In the genomic region with DNA sequence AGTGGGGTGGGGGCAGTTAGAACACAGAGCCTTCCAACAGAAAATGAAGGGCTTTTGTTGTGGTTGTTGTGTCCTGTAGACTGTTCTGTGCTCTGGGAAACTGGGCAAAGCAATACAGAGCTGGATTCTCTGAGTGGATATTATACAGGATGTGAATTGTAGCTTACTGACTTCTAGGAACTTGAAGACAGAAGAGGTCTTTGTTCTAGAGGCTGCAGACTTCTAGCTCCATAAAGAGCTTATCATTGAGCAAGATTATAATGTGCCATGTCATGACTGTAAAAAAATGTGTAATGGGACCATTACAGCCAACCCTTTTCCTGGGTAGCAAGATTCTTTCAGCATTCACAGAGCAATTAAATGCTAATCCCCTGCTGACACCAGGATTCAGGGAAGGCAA, we compare ENCODE assay signal across 9 mouse cellular contexts. TPM values are rescaled to one million over a fixed set of nuclear protein-coding genes. Genes with fewer than 3 reads are reported as not detected.
DNase-seq lines count a peak whose midpoint lies in the region; ATAC-seq lines count a peak whose summit lies in the region.
"Had no signal": no experiment of that assay in that cellular context is flagged by ENCODE, and none has a peak within 500 bp of the region (broad histone marks: within the 10 kb centered on the region; RNA-seq: fewer than 3 reads in every experiment).

No protein-coding gene starts in this region.

- 0 out of 2 replicates have a peak overlapping the region, but pooled peaks have one; percentile 10 for H3K27ac ChIP-seq in forebrain, embryonic 16.5 days (ENCODE audit: low read length)
- H3K27ac ChIP-seq in forebrain, embryonic 14.5 days (ENCODE audit: low read depth, low read length): no peak overlapping the region
- peak overlapping the region; percentile 58 for H3K27ac ChIP-seq in intestine, embryonic 14.5 days (ENCODE audit: low read depth)
- no peak overlapping the region for H3K27ac ChIP-seq in neural tube, embryonic 14.5 days (ENCODE audit: low read depth, low read length)

- peaks cover 49% of the 10 kb centered on the region for H3K4me1 ChIP-seq in forebrain, embryonic 16.5 days (replicated peaks; ENCODE audit: control insufficient read depth, insufficient read depth, low read length)
- peaks cover 17% of the 10 kb centered on the region for H3K4me1 ChIP-seq in forebrain, embryonic 14.5 days (ENCODE audit: control insufficient read depth, insufficient read depth, low read length)
- peaks cover 85% of the 10 kb centered on the region for H3K4me1 ChIP-seq in megakaryocyte, embryonic 14.5 days
- peaks cover 20% of the 10 kb centered on the region for H3K4me1 ChIP-seq in intestine, embryonic 14.5 days (replicated peaks; ENCODE audit: control insufficient read depth, insufficient read depth, low read length)
- H3K4me1 ChIP-seq in neural tube, embryonic 14.5 days (ENCODE audit: control insufficient read depth, insufficient read depth, low read length): peaks cover 20% of the 10 kb centered on the region; the same call in 1 of the 2 replicates

- H3K9ac ChIP-seq in forebrain, embryonic 16.5 days (replicated peaks; ENCODE audit: low read depth, low read length): no peak overlapping the region
- H3K9ac ChIP-seq in forebrain, embryonic 14.5 days (ENCODE audit: low read length): no peak overlapping the region
- no peak overlapping the region for H3K9ac ChIP-seq in intestine, embryonic 14.5 days (ENCODE audit: low read length)
- H3K9ac ChIP-seq in neural tube, embryonic 14.5 days (replicated peaks; ENCODE audit: low read depth, low read length): no peak overlapping the region

- no peaks in the 10 kb centered on the region for H3K9me3 ChIP-seq in forebrain, embryonic 16.5 days (ENCODE audit: control insufficient read depth, low read length)
- no peaks in the 10 kb centered on the region for H3K9me3 ChIP-seq in forebrain, embryonic 14.5 days (replicated peaks; ENCODE audit: control insufficient read depth, low read length)
- H3K9me3 ChIP-seq in megakaryocyte, embryonic 14.5 days: no peaks in the 10 kb centered on the region
- no peaks in the 10 kb centered on the region for H3K9me3 ChIP-seq in intestine, embryonic 14.5 days (ENCODE audit: control insufficient read depth, low read length)
- H3K9me3 ChIP-seq in neural tube, embryonic 14.5 days (ENCODE audit: control insufficient read depth, low read length): no peaks in the 10 kb centered on the region

- no peaks in the 10 kb centered on the region for H3K27me3 ChIP-seq in forebrain, embryonic 16.5 days (replicated peaks; ENCODE audit: control insufficient read depth, insufficient read depth, low read length)
- no peaks in the 10 kb centered on the region for H3K27me3 ChIP-seq in forebrain, embryonic 14.5 days (replicated peaks; ENCODE audit: control insufficient read depth, insufficient read depth, low read length)
- no peaks in the 10 kb centered on the region for H3K27me3 ChIP-seq in megakaryocyte, embryonic 14.5 days (replicated peaks)
- no peaks in the 10 kb centered on the region for H3K27me3 ChIP-seq in intestine, embryonic 14.5 days (replicated peaks; ENCODE audit: control insufficient read depth, insufficient read depth, low read length)
- H3K27me3 ChIP-seq in neural tube, embryonic 14.5 days (ENCODE audit: control insufficient read depth, insufficient read depth, low read length): no peaks in the 10 kb centered on the region

- DNase-seq in forebrain, embryonic 14.5 days (ENCODE audit: low spot score): no peak
- DNase-seq in intestine, embryonic 14.5 days (ENCODE audit: low spot score): no peak
- no peak for DNase-seq in adrenal gland, postnatal 4 days (ENCODE audit: low spot score in 2 of 2)
- no peak for DNase-seq in kidney, adult 18-20 months
- DNase-seq: cerebellum, postnatal 10 days had no signal

- H3K4me3 ChIP-seq in forebrain, embryonic 16.5 days (replicated peaks; ENCODE audit: low read length): no peak overlapping the region
- H3K4me3 ChIP-seq in forebrain, embryonic 14.5 days (ENCODE audit: low read depth, low read length): no peak overlapping the region
- peak overlapping the region; percentile 78 for H3K4me3 ChIP-seq in megakaryocyte, embryonic 14.5 days (replicated peaks)
- H3K4me3 ChIP-seq in intestine, embryonic 14.5 days (ENCODE audit: low read depth, low read length): no peak overlapping the region
- H3K4me3 ChIP-seq in neural tube, embryonic 14.5 days (ENCODE audit: low read depth, low read length): no peak overlapping the region

- ATAC-seq in forebrain, embryonic 16.5 days: 0 out of 2 replicates have a peak, but pooled peaks have one; percentile 13
- ATAC-seq in forebrain, embryonic 14.5 days: no peak
- ATAC-seq in megakaryocyte, adult 5-6 weeks (ENCODE audit: poor library complexity, severe bottlenecking): no peak
- peak; percentile 86 for ATAC-seq in intestine, embryonic 14.5 days (replicated peaks; ENCODE audit: low FRiP score, low TSS enrichment, low read depth)
- ATAC-seq in neural tube, embryonic 14.5 days (ENCODE audit: low read depth): peak; percentile 51

- H3K4me2 ChIP-seq in forebrain, embryonic 16.5 days (ENCODE audit: low read length): no peak overlapping the region
- no peak overlapping the region for H3K4me2 ChIP-seq in forebrain, embryonic 14.5 days (ENCODE audit: low read length)
- H3K4me2 ChIP-seq in intestine, embryonic 14.5 days (ENCODE audit: low read length): no peak overlapping the region
- H3K4me2 ChIP-seq in neural tube, embryonic 14.5 days (ENCODE audit: low read depth, low read length): no peak overlapping the region

- no peaks in the 10 kb centered on the region; the same call in 1 of the 2 replicates for H3K36me3 ChIP-seq in forebrain, embryonic 16.5 days (ENCODE audit: control insufficient read depth, insufficient read depth)
- H3K36me3 ChIP-seq in forebrain, embryonic 14.5 days (ENCODE audit: control insufficient read depth, insufficient read depth, low read length): no peaks in the 10 kb centered on the region
- peaks cover 68% of the 10 kb centered on the region for H3K36me3 ChIP-seq in megakaryocyte, embryonic 14.5 days (replicated peaks; ENCODE audit: low read length)
- peaks cover 10% of the 10 kb centered on the region; the same call in 1 of the 2 replicates for H3K36me3 ChIP-seq in intestine, embryonic 14.5 days (ENCODE audit: control insufficient read depth, insufficient read depth, low read length)
- no peaks in the 10 kb centered on the region for H3K36me3 ChIP-seq in neural tube, embryonic 14.5 days (ENCODE audit: control insufficient read depth, insufficient read depth, low read length)

RNA-seq across cellular contexts. Expression of gene Chsy1, which starts 26.9 kb away (rescaled TPM):
- polyA plus RNA-seq in forebrain, embryonic 16.5 days (2015; fragmentation: Nextera tagmentation; extraction: Ambion mirVana): 11.4 and 12.6 TPM in 2 replicates
- 17.8 and 19.5 TPM in 2 replicates for polyA plus RNA-seq in forebrain, embryonic 14.5 days (2014; fragmentation: Nextera tagmentation; extraction: Ambion mirVana)
- 9.6 and 14.4 TPM in 2 replicates for polyA plus RNA-seq in megakaryocyte, embryonic 14.5 days (2012; ENCODE audit: insufficient read depth, low replicate concordance)
- 18.2 and 21.2 TPM in 2 replicates for total RNA-seq in megakaryocyte, adult 5-6 weeks (2015)
- total RNA-seq in megakaryocyte, adult 5-6 weeks (2017): 37.1 and 37.6 TPM in 2 replicates
- polyA plus RNA-seq in intestine, embryonic 14.5 days (2014; fragmentation: Nextera tagmentation; extraction: Ambion mirVana): 18.9 and 21.4 TPM in 2 replicates
- 16.1 and 16.4 TPM in 2 replicates for polyA plus RNA-seq in neural tube, embryonic 14.5 days (2014; fragmentation: Nextera tagmentation; extraction: Ambion mirVana)
- total RNA-seq in adrenal gland, postnatal 4 days (2021): 10 to 100 TPM; 27.8 to 29.5 TPM

RNA-seq across cellular contexts. Expression of gene Selenos, which starts 56.7 kb away (rescaled TPM):
- polyA plus RNA-seq in forebrain, embryonic 16.5 days (2015; fragmentation: Nextera tagmentation; extraction: Ambion mirVana): 80.3 and 85.4 TPM in 2 replicates
- 78.6 and 78.8 TPM in 2 replicates for polyA plus RNA-seq in forebrain, embryonic 14.5 days (2014; fragmentation: Nextera tagmentation; extraction: Ambion mirVana)
- polyA plus RNA-seq in megakaryocyte, embryonic 14.5 days (2012; ENCODE audit: insufficient read depth, low replicate concordance): 68.3 and 82.3 TPM in 2 replicates
- 113 and 122 TPM in 2 replicates for total RNA-seq in megakaryocyte, adult 5-6 weeks (2015)
- total RNA-seq in megakaryocyte, adult 5-6 weeks (2017): 74.8 and 84.5 TPM in 2 replicates
- polyA plus RNA-seq in intestine, embryonic 14.5 days (2014; fragmentation: Nextera tagmentation; extraction: Ambion mirVana): 87.9 and 97.5 TPM in 2 replicates
- 79.0 and 89.7 TPM in 2 replicates for polyA plus RNA-seq in neural tube, embryonic 14.5 days (2014; fragmentation: Nextera tagmentation; extraction: Ambion mirVana)
- 10 to 100 TPM; 78.5 to 82.0 TPM for total RNA-seq in adrenal gland, postnatal 4 days (2021)

Comparison
In these comparisons a context has a peak if more than half of its experiments do, and no peak if none do; other contexts are left out.
1. ATAC-seq: peak in forebrain, embryonic 16.5 days (single experiment), intestine, embryonic 14.5 days (single experiment) and neural tube, embryonic 14.5 days (single experiment); none in forebrain, embryonic 14.5 days (single experiment) and megakaryocyte, adult 5-6 weeks (single experiment).
2. H3K27ac ChIP-seq: peak in forebrain, embryonic 16.5 days (single experiment) and intestine, embryonic 14.5 days (single experiment); none in forebrain, embryonic 14.5 days (single experiment) and neural tube, embryonic 14.5 days (single experiment).